Mouse (Mus musculus) testis, adult 2 months (tissue): Measurements from ENCODE around the gene Xpo6.

Source experiments
- CTCF ChIP-seq: fragments of 200-500 bp; IDR thresholded peaks from 2 replicates; pipeline ENCODE4 v1.5.1; 2012; ENCODE audit warnings: low read depth, mild to moderate bottlenecking, inconsistent platforms, low read length, moderate library complexity; ENCODE audit not compliant: control insufficient read depth, insufficient read depth, insufficient replicate concordance
- POLR2A ChIP-seq: fragments of 200-500 bp; IDR thresholded peaks from 2 replicates; pipeline ENCODE4 v1.6.1; 2012; ENCODE audit warnings: low read depth, mild to moderate bottlenecking, inconsistent platforms, low read length, moderate library complexity; ENCODE audit not compliant: control insufficient read depth

- no peak for TF ChIP-seq CTCF
- TF ChIP-seq POLR2A, result no peak
Measured at GRCm38 (mm10) chr7:126093162-126093561, 107.1 kb downstream of the Xpo6 start.
